ENCODE assay signal across 24 mouse cellular contexts in the genomic region with DNA sequence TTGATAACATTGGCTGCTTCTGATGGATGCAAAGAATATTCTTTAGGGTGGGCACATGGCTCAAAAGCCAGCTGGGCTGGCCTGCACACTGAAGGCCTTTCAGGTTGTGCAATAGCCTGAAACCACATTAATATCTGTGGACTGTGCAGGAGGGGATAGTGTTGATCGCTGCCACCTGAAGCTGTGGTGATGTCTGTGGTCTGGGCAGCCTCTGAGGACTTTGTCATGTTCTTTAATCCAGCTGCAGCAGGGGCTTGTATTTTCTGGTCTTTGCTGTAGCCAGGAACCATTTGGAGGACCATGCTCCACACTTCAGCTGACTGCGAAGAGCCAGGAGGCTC.
A peak's percentile ranks its signal among the peaks of the same experiment; 100 is the strongest.
DNase-seq lines count a peak whose midpoint lies in the region; ATAC-seq and TF ChIP-seq lines count a peak whose summit lies in the region.
"Had no signal": no experiment of that assay in that cellular context is flagged by ENCODE, and none has a peak within 500 bp of the region (broad histone marks: within the 10 kb centered on the region; RNA-seq: fewer than 3 reads in every experiment).

No protein-coding gene starts in this region.

- no peak overlapping the region for H3K4me3 ChIP-seq in heart, embryonic 13.5 days
- H3K4me3 ChIP-seq in heart, embryonic 11.5 days (ENCODE audit: low read depth, low read length) = no peak overlapping the region
- H3K4me3 ChIP-seq in intestine, postnatal 0 days (ENCODE audit: low read depth, low read length) = no peak overlapping the region
- H3K4me3 ChIP-seq: embryonic facial prominence, embryonic 13.5 days; forebrain, embryonic 13.5 days; gastrocnemius, adult 2 months; heart, embryonic 12.5 days; intestine, embryonic 15.5 days had no signal

- no peaks in the 10 kb centered on the region for H3K36me3 ChIP-seq in heart, embryonic 13.5 days
- H3K36me3 ChIP-seq in heart, embryonic 11.5 days (ENCODE audit: control insufficient read depth, insufficient read depth, low read length) = no peaks in the 10 kb centered on the region
- H3K36me3 ChIP-seq in intestine, postnatal 0 days (ENCODE audit: control insufficient read depth, insufficient read depth) = no peaks in the 10 kb centered on the region
- H3K36me3 ChIP-seq: embryonic facial prominence, embryonic 13.5 days; heart, embryonic 12.5 days; intestine, embryonic 15.5 days had no signal

- H3K27me3 ChIP-seq in heart, embryonic 13.5 days (replicated peaks) = no peaks in the 10 kb centered on the region
- no peaks in the 10 kb centered on the region for H3K27me3 ChIP-seq in heart, embryonic 11.5 days (ENCODE audit: control insufficient read depth, insufficient read depth, low read length)
- H3K27me3 ChIP-seq in intestine, postnatal 0 days (replicated peaks; ENCODE audit: control insufficient read depth, insufficient read depth, low read length) = no peaks in the 10 kb centered on the region
- H3K27me3 ChIP-seq: CH12.LX; embryonic facial prominence, embryonic 13.5 days; forebrain, embryonic 13.5 days; heart, embryonic 12.5 days; intestine, embryonic 15.5 days; Patski had no signal

- H3K4me2 ChIP-seq in heart, embryonic 13.5 days = no peak overlapping the region
- no peak overlapping the region for H3K4me2 ChIP-seq in heart, embryonic 11.5 days
- no peak overlapping the region for H3K4me2 ChIP-seq in intestine, postnatal 0 days (replicated peaks; ENCODE audit: low read depth)
- H3K4me2 ChIP-seq: embryonic facial prominence, embryonic 13.5 days; forebrain, embryonic 13.5 days; heart, embryonic 12.5 days; hindbrain, embryonic 14.5 days; intestine, embryonic 15.5 days had no signal

- H3K9ac ChIP-seq in heart, embryonic 13.5 days = no peak overlapping the region
- no peak overlapping the region for H3K9ac ChIP-seq in heart, embryonic 11.5 days (ENCODE audit: low read depth, low read length)
- no peak overlapping the region for H3K9ac ChIP-seq in intestine, postnatal 0 days (ENCODE audit: low read depth, low read length)
- H3K9ac ChIP-seq: embryonic facial prominence, embryonic 13.5 days; forebrain, embryonic 13.5 days; heart, embryonic 12.5 days; hindbrain, embryonic 14.5 days; intestine, embryonic 15.5 days had no signal

- no peak for TF ChIP-seq CTCF in intestine, postnatal 0 days (IDR thresholded peaks at IDR 0.05; ENCODE audit: low read depth)

- no peaks in the 10 kb centered on the region for H3K9me3 ChIP-seq in heart, embryonic 13.5 days
- H3K9me3 ChIP-seq in heart, embryonic 11.5 days (replicated peaks; ENCODE audit: control insufficient read depth, low read length) = no peaks in the 10 kb centered on the region
- H3K9me3 ChIP-seq in intestine, postnatal 0 days (ENCODE audit: control insufficient read depth) = no peaks in the 10 kb centered on the region
- H3K9me3 ChIP-seq: embryonic facial prominence, embryonic 13.5 days; forebrain, embryonic 13.5 days; heart, embryonic 12.5 days; intestine, embryonic 15.5 days had no signal

- no peak for ATAC-seq in heart, embryonic 13.5 days (ENCODE audit: extremely low read depth, insufficient number of reproducible peaks, low FRiP score, low TSS enrichment)
- no peak for ATAC-seq in heart, embryonic 11.5 days (replicated peaks; ENCODE audit: insufficient number of reproducible peaks, low FRiP score, low TSS enrichment)
- ATAC-seq in common myeloid progenitor, adult 5-6 weeks (replicated peaks; ENCODE audit: low read depth, poor library complexity, severe bottlenecking) = peak; percentile 97
- ATAC-seq in megakaryocyte progenitor cell, adult 5-6 weeks (replicated peaks; ENCODE audit: poor library complexity) = peak; percentile 88
- no peak for ATAC-seq in intestine, postnatal 0 days
- ATAC-seq: activated CD4-positive, CD25-positive, alpha-beta regulatory T cell, adult 4 months; intestine, embryonic 15.5 days; Patski had no signal

- WGBS in heart, embryonic 13.5 days = 72% methylated on average over 2 of the region's 2 CpGs
- WGBS in heart, embryonic 11.5 days (ENCODE audit: insufficient replicate concordance) = 88% methylated on average over 2 of the region's 2 CpGs
- 98% methylated on average over 2 of the region's 2 CpGs for WGBS in intestine, postnatal 0 days

- H3K4me1 ChIP-seq in heart, embryonic 13.5 days = peaks cover 7% of the 10 kb centered on the region; the same call in 1 of the 2 replicates
- no peaks in the 10 kb centered on the region for H3K4me1 ChIP-seq in heart, embryonic 11.5 days (ENCODE audit: control insufficient read depth, insufficient read depth, low read length)
- no peaks in the 10 kb centered on the region for H3K4me1 ChIP-seq in intestine, postnatal 0 days (replicated peaks; ENCODE audit: control insufficient read depth, insufficient read depth, low read length)
- H3K4me1 ChIP-seq: embryonic facial prominence, embryonic 13.5 days; forebrain, embryonic 13.5 days; heart, embryonic 12.5 days; intestine, embryonic 15.5 days had no signal

- peak overlapping the region; percentile 36; the same call in 1 of the 2 replicates for H3K27ac ChIP-seq in heart, embryonic 13.5 days (replicated peaks)
- no peak overlapping the region for H3K27ac ChIP-seq in heart, embryonic 11.5 days (ENCODE audit: low read depth, low read length)
- H3K27ac ChIP-seq in intestine, postnatal 0 days (ENCODE audit: low read depth, low read length) = no peak overlapping the region
- H3K27ac ChIP-seq: embryonic facial prominence, embryonic 13.5 days; forebrain, embryonic 13.5 days; gastrocnemius, adult 2 months; hindbrain, embryonic 14.5 days; intestine, embryonic 15.5 days had no signal

- DNase-seq in 416B (ENCODE audit: low read depth) = peak; percentile 64
- no peak for DNase-seq in adrenal gland, postnatal 14 days
- DNase-seq: adrenal gland, postnatal 25 days; cerebellum, adult 11 months; cerebellum, adult 8-10 months; cerebellum, postnatal 14 days; gastrocnemius, adult 2 months; gastrocnemius, postnatal 36 days; heart, adult 18-20 months; heart, postnatal 10 days; heart, postnatal 4 days had no signal

Comparison
In these comparisons a context has a peak if more than half of its experiments do, and no peak if none do; other contexts are left out.
1. ATAC-seq: peak in common myeloid progenitor, adult 5-6 weeks (single experiment) and megakaryocyte progenitor cell, adult 5-6 weeks (single experiment); none in heart, embryonic 13.5 days (single experiment), heart, embryonic 11.5 days (single experiment) and intestine, postnatal 0 days (single experiment).